Mouse (Mus musculus) bone marrow, adult 2 months (tissue): Measurements from ENCODE around the gene Usp25. TPM values are rescaled to one million over a fixed set of nuclear protein-coding genes. Genes with fewer than 3 reads are reported as not detected.

Experiments
- H3K27ac ChIP-seq: fragments of 200-500 bp; 2 replicates; pipeline ENCODE4 v1.5.1; 2012; ENCODE audit warnings: low read depth, mild to moderate bottlenecking, control low read depth, inconsistent platforms, low read length; ENCODE audit not compliant: control insufficient read depth, poor library complexity, insufficient read depth
- H3K4me1 ChIP-seq: fragments of 200-500 bp; 2 replicates; pipeline ENCODE4 v1.6.1; 2011; ENCODE audit warnings: low read length; ENCODE audit not compliant: control insufficient read depth, insufficient read depth
- H3K4me3 ChIP-seq: fragments of 200-500 bp; replicated peaks from 2 replicates; pipeline ENCODE3; 2011; ENCODE audit warnings: mild to moderate bottlenecking, low read depth, low read length, control low read depth; ENCODE audit not compliant: control insufficient read depth
- CTCF ChIP-seq: fragments of 200-500 bp; IDR thresholded peaks from 2 replicates; pipeline ENCODE4 v1.5.1; 2011; ENCODE audit warnings: low read length, control low read depth; ENCODE audit not compliant: control insufficient read depth, insufficient read depth
- POLR2A ChIP-seq: fragments of 200-500 bp; IDR thresholded peaks from 2 replicates; pipeline ENCODE4 v1.6.1; 2011; ENCODE audit warnings: low read depth, mild to moderate bottlenecking, control low read depth, low read length, borderline replicate concordance; ENCODE audit not compliant: control insufficient read depth
- WGBS: fragments of 180-500 bp; shearing (Covaris S2); methylation state at CpG from one replicate; pipeline ENCODE4 v1.1.7; 2018; 5-methylcytosine and 5-hydroxymethylcytosine counted together
- polyA plus RNA-seq: library from polyadenylated mRNA; stranded (reverse); fragments of >200 nt; gene quantifications from 2 replicates; pipeline ENCODE4 v1.2.4, GENCODE M21; 2011; ENCODE audit warnings: low replicate concordance; ENCODE audit not compliant: missing spikeins, insufficient read depth, insufficient read length

Usp25 gene
- polyA plus RNA-seq = 47.0 and 54.2 TPM in 2 replicates

GRCm38 (mm10) chr16:77013427-77014320 is at the start of gene Usp25:
Gene Usp25 (plus strand): TSS chr16:77013706.
- WGBS = 1% methylated on average over 123 of the region's 126 CpGs
- TF ChIP-seq CTCF (no peak), POLR2A (peak; percentile 82)
- peak within 1 kb of the TSS; percentile 87 for H3K4me3 ChIP-seq

DNA sequence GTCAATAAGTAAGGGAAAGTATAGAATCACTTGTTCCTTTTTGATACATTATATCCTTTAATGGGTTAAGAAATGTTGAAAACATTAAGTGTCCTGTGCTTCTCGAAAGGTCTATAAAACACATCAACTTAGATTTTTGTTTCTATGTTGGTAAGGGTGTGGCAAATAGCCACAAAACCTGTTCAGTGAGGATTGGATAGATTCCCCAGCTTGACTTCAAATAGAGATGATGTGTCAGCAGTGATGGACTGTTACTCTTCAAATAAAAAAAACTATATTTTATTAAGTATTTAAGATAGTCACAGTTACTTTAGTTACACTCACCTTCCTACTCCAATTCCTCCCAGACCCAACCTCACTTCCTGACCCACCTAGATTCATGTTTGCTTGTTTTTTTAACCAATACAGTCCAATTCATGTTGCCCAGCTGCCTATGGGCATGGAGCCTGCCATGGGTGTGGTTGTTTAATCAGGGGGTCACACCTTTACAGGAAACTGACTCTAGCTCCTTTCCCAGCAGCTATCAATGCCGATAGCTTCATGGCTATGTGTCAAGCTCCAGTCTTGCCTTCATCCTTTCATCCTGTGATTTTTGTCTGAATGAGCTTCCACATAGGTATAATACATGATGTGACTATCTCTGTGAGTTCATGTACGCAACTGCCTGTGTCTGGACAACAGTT is 45.8 kb upstream of the Usp25 start:
- Histone ChIP-seq H3K27ac (no peak overlapping the region), H3K4me1 (no peaks in the 10 kb centered on the region), H3K4me3 (no peak overlapping the region)
- TF ChIP-seq CTCF (no peak), POLR2A (no peak)
- WGBS = 77% methylated on average over 3 of the region's 3 CpGs

More at GRCm38 (mm10) chr16:77013427-77014320, at the start of gene Usp25:
- H3K4me1 ChIP-seq = peaks cover 2% of the 10 kb centered on the region
- peak within 1 kb of the TSS; percentile 97 for H3K27ac ChIP-seq

DNA sequence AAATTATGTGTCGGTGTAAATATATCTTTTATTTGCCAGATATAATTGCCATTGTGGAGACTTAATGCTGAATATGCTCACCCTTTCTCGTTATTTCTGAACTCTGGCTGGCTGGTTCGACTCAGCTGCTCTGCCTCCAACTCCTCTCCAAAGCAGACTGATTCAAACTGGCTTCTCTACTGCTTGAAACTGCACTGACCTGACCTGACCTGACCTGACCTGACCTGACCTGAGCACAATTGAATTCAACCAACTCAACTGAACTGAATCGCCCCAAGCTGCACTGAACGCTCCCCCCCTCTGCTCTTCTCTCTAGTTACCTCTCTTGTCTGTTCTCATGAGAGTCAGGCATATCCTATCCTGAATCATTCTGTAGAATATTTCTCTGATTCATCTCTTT is 42.3 kb upstream of the Usp25 start:
- no peak for TF ChIP-seq POLR2A
- no peak for TF ChIP-seq CTCF
- no peak overlapping the region for H3K27ac ChIP-seq
- no peaks in the 10 kb centered on the region for H3K4me1 ChIP-seq
- H3K4me3 ChIP-seq = no peak overlapping the region
- 85% methylated on average over 5 of the region's 5 CpGs for WGBS

- Histone ChIP-seq H3K4me1 (no peaks in the 10 kb centered on the region), H3K4me3 (no peak overlapping the region), H3K27ac (no peak overlapping the region)
- TF ChIP-seq CTCF = no peak
- no peak for TF ChIP-seq POLR2A
- WGBS = 37% methylated on average over 5 of the region's 5 CpGs
Observed at GRCm38 (mm10) chr16:76976787-76977430, 36.6 kb upstream of the Usp25 start.

- Histone ChIP-seq H3K4me1 (no peaks in the 10 kb centered on the region), H3K4me3 (no peak overlapping the region), H3K27ac (no peak overlapping the region)
- no peak for TF ChIP-seq POLR2A
- 83% methylated on average over 6 of the region's 6 CpGs for WGBS
Observed at GRCm38 (mm10) chr16:76983696-76984095, 29.8 kb upstream of the Usp25 start.

- no peak overlapping the region for H3K27ac ChIP-seq
- no peaks in the 10 kb centered on the region for H3K4me1 ChIP-seq
- WGBS = 77% methylated on average over 4 of the region's 4 CpGs
- no peak overlapping the region for H3K4me3 ChIP-seq
- TF ChIP-seq CTCF (no peak), POLR2A (no peak)
Observed at GRCm38 (mm10) chr16:76987711-76988110, 25.8 kb upstream of the Usp25 start.

DNA sequence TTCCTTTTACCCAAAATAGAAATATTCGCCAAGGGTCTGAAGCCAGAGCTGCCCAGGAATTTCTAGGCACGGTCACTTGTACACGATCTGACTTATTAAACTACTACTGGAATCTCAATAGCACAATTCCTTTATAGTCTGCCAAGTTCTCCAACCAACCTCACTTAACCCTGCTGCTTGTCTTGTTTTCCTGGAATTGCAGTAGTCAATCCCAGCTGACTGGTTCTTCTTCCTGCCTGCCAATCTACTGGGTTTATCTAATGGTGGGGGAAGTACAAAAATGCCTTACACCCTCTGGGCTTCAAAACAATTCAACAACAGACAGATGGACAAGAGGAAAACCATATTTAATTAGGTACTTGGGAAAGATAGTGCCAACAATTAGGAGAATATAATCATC is 9.6 kb upstream of the Usp25 start:
- 85% methylated on average over 3 of the region's 3 CpGs for WGBS
- Histone ChIP-seq H3K4me3 (no peak overlapping the region), H3K27ac (no peak overlapping the region), H3K4me1 (no peaks in the 10 kb centered on the region)
- no peak for TF ChIP-seq CTCF
- TF ChIP-seq POLR2A = no peak

GRCm38 (mm10) chr16:77009173-77009572 is 4.3 kb upstream of the Usp25 start:
- H3K4me3 ChIP-seq = no peak overlapping the region
- 17% methylated on average over 5 of the region's 5 CpGs for WGBS
- no peak for TF ChIP-seq CTCF
- no peak for TF ChIP-seq POLR2A
- H3K4me1 ChIP-seq = no peaks in the 10 kb centered on the region
- no peak overlapping the region for H3K27ac ChIP-seq
